Mouse (Mus musculus): ENCODE results near the gene Guca2a.

GRCm38 (mm10) chr4:119634908-119635660, 2.4 kb upstream of the Guca2a start:
- TF ChIP-seq POLR2A (IDR thresholded peaks at IDR 0.05; ENCODE audit: low read depth, low read length) (no peak), CTCF (conservative IDR thresholded peaks at IDR 0.05 in 1 of 2, IDR thresholded peaks at IDR 0.05 in 1 of 2; ENCODE audit: low read depth in 2 of 2, low read length in 2 of 2) (peak in 1 of 2 experiments; percentile 8; a peak in 1 of 4 replicates), HCFC1 (IDR thresholded peaks at IDR 0.05; ENCODE audit: low read depth, low read length) (no peak), NRF1 (IDR thresholded peaks at IDR 0.05; ENCODE audit: low read depth, low read length) (no peak), ELF1 (IDR thresholded peaks at IDR 0.05; ENCODE audit: low read depth, low read length) (no peak)

Data from CH12.LX (cell line).